Mouse (Mus musculus) thymus, postnatal 36 days (tissue): ENCODE data around the gene Fam57b.
A peak's percentile ranks its signal among the peaks of the same experiment; 100 is the strongest.

Source experiments
- DNase-seq, 2 experiments: peaks; one replicate each; pipeline ENCODE4 v3.0.0; 2022; ENCODE audit warnings: mixed read lengths in 2 of 2

Fam57b gene

DNA sequence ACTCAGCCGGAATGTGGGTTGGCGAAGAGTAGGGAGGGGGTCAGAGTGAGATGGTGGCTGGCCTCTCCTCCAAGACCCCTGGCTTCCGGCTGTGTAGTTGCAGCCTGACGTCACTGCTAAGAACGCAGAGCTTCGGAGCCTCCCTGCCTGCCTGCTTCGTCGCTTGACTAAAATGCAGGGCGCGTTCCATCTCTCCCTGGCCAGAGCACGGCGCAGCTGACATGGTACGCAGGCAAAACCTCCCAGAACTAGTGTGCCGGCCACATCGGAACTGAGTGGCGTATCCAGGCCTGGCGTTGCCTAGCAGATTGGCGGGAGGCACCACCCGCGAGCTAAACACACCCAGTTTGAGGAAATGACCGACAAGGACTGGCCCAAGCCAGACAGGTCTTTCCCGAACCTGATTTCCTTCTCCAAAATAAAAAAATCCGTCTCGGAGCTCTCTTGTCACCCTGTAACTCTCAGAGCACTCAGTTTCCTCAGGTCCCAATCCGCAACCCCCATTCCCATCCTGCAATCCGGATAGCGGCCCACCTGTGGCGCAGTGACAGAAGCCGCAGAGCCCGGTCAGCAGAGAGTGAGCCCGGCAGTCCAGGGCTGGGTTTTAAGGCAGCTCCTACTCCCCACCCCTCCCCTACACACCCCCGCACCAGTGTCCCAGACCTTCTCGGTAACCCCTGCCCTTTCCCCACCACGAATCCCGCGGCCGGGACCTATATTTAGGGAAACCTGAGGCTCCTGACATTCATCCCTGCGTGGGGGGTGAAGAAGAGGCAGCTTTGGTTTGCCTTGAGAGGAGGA, 2.2 kb downstream of the Fam57b start:
- DNase-seq = no peak

DNA sequence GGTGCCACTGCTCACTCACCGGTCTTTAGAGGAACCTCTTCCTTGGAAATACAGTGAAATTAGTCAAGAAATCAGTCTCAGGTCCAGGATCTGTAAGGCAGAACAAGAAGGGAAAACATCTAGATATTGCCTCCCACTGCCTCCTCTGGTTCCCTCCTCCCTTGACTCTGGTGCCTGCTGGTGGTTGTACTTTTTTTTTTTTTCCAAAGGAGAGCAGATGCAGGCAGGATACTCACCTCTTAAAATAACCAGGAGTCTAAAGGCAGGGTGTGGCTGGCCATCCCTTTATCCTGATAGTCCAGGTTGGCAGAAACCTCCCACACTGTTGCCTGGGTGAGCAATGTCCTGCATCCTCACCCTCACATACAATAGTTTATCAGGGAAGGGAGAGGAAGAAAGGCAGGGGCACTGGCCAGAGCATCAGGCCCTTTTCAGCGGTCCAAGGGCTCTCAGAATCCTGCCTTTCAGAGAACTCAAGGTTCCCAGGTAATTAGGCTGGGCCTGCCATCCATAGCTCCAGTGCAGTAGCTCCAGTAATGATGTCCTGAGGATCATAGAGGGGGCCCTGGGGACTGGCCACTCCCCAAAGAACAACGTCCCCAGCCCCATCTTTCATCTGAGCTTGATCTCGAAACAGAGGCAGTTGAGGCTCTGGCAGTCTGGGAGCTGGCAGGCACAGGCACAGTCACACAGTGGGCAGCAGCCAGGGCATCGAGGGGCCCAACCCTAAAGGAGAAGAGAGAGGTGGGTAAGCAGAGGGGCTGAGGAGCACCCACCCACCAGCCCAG, 3.0 kb downstream of the Fam57b start:
- no peak for DNase-seq

DNA sequence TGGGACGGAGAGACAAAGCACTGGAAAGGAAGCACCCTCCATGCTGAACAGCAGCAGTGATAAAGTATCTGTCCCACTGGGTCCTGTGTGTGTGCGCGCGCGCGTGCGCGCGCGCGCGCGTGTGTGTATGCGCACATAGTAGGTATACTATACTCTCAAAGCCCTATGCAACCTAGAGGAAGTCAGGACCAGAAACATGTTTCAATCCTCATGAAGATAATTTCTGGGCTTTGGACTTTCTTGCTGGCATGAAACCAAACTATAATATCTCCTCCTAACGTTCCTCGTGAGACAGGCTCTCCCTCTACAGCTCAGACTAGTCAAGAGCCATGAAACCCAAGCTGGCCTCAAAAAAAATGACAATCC, 3.6 kb downstream of the Fam57b start:
- no peak for DNase-seq

DNA sequence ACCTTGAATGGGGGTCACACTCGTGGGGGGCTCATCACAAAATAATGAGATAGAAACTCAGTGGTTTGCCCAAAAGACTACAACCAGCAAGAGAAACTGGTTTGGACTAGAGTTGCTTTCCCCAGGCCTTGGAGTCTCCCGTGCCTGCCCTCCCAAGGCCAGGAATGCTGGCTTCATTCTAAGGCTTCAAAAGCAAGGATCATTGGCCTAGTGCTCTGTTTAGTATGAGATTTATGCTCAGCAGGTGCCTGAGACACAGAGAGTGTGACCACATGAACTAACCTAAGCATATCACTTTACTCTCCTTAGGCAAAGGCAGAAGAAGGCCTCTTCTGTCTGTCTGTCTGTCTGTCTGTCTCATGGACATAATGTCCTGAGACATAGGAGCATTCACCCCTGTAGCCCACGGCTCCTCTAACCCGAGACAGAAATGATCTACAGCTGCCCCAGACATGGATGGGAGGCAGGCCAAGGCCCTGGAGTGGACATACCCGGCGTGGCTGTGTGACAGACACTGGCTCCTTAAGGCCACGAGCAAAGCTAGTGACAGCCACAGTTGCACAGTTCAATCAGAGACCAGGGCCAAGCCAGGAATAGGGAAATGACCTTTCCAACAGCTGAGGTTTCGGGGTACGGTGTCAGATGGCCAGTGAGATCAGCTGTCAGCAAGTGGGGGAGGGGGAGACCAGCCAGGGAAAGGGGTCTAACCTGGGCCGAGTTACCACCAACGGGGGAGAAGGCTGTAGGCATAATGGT, 4.8 kb downstream of the Fam57b start:
- DNase-seq = no peak

DNA sequence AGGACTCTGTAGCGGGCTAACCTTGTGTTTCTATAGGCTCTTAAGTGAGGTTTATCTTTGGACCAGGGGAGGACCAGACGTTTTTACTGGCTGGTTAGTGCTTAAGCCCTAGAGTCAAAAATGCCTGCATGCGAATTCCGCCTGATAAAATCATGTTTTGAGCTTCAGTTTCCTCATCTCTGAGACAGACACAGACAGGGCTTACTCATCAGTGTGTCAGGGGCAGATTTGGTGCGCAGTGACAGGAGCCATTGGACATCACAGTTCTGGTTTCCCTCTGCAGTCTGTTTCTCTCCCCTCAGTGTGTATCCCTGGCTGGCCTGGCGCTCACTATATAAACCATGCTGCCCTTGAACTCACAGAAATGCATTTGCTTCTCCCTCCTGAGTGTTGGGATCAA, 5.7 kb downstream of the Fam57b start:
- DNase-seq = no peak

DNA sequence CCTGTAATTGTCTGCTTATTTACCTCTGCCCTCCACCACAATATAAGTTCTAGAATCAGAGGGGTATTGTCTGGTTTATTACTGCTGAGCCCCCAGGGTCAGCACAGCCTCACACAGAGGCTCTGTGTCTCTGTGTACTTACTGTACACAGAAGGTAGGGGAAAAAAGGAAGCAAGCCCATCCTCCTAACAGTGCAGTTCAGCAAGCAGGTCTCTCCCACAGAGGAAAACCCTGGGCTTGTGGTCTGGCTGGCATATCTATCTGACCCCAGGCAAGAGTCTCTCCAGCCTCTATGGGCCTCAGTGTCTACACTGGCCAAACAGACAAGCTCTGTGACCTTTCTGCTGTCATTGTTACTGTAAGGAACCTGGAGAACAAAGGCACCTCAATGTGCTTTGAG, 6.3 kb downstream of the Fam57b start:
- no peak for DNase-seq

DNA sequence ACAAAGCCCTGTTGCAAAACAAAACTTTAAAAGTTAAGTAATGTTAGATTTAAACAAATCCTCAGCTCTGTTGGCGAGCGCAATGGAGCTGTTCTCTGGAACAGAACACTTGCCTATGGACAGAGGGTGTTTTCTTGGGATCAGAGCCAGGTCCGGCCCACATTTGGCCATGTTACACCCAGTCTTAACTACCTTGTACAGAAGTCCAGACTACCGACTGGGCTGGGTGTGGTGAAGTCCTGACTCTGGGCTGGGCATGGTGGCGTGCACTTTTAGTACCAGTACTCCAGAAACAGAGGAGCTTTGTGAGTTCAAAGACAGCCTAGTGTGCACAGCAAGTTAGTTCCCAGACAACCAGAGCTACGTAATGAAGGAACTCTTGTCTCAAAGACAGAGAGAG, 9.5 kb downstream of the Fam57b start:
- DNase-seq = no peak

DNA sequence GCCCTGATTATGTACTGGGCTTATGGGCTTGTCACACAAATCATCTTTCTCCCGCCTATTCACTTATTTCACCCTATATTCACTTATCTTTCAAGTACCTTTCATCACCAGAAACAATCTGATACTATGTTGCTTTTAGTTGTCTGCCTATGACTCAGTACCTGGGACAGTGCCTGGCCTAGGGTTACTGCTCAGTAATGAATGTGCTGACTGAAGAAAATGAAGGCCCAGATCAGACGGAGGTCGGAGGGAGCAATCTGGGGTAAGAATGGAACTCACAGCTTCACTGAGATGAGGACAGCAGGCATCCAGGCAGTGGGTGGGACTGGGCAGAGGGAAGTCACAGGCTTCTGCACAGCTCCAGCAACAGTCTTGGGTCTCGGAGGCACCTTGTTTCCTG, 9.9 kb downstream of the Fam57b start:
- DNase-seq = no peak

DNA sequence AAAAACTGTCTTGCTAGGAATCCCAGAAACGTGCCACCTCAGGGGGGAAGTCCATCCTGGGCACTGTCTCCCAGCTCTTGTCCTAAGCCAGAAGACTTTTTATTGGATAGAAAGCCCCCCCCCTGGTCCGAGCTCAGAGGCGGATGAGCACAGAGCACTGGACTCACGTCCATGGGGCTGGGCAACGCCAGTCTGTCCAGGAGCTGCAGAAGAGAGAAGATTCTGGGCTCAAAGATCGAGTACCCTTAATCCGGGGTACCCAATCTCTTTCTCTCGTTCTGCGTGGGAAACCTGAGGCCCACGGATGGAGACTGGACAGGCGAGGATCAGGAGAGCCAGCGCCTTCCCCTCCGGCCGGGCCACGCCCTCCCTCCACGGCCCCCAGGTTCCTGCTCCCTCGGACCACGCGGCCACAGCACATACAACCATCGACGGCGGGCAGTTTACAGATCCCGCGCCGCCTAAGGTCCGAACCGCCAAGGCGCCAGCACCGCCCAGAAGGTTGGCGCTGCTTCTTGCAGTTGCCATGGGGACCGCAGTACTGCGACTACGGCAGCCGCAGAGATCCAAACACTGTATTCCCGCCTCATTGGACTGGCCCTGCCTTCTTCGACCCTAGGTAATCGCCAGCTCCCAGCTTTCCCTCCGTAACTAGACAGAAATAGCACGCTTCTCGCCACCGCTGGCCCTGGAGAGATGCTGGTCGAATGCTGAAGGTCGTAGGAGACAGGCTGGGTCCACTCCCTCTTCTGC, 11.4 kb downstream of the Fam57b start:
- peak; percentile 52 to 60 for DNase-seq

DNA sequence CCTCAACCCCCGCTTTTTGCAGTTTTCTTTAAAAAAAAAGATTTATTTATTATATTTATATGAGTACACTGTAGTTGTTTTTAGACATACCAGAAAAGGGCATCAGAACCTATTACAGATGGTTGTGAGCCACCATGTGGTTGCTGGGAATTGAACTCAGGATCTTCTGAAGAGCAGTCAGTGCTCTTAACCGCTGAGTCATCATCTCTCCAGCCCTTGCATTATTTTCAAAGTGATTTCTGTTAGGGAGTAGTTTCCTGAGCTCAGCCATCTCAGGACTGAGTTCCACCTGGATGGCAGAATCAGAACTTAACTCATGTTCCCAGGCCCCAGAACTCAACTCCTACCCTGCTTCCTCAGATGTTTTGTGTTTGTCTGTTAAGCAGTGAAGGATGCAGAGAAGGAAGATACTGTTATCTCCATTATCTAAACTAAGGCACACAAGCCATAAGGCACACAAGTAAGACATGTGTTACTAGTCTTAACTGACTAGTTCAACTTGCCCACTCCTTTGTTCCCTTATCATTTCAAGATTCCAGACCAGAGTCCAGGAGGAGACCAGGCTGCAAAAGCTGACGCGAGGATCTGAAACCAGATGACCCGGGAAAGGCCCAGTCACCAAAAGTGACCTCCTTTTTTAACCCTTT, 12.4 kb downstream of the Fam57b start:
- DNase-seq = no peak

DNA sequence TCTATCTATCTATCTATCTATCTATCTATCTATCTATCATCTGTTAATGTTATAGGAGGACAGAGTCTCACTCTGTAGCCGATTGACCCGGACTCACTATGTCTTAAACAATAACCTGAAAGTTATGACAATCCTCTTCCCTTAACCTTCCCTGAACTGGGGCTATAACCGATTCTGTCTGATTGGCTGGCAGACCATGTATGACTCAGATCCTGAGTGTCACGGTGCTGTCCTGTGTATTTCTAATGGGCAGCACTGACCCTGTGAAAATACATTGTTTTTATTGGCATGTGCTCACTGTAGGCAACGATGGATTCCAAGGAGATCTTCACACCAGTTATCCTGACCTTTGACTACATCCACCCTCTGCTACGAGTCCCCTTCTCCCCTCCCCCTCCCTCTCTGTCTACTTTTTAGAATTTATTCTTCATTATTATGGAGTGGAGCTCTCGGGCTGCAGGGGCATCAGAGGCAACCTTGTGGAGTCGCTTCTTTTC, 18.3 kb downstream of the Fam57b start:
- no peak for DNase-seq

DNA sequence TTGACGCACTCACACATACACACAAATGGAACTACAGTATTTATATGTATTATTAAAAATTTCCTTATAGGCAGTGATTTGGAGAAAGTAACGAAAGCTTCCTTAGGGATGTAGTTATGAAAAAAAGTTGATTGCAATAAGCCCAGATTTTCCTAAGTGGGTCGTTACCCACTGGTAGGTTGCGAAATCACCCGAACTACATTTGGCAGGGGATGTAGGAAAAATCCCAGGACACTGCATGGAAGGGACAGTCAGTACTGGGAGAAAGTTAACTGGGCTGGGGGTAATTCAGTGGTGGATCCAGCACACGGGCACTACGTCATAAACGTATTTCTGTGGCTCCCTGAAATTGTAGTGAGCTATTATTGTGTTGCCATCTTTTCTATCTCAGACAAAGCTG, 19.0 kb downstream of the Fam57b start:
- no peak for DNase-seq

DNA sequence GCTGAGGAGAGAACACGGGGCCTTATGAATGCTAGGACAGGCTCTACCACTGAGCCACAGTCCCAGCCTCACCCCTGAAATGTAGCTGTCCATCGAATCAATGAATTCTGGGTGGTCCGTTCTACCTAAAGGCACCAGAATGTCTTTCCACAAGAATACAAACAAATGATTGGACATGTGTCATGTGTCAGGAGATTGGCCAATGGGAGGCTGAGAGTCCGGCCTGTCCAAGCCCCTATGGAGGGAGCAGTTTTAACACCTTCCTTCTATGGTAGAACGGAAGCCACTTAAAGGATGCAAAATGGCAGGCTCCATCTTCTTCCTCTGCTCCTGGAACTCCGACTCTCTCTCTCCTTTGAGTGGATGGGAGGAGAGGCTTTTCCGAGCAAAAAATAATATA, 20.1 kb downstream of the Fam57b start:
- DNase-seq = no peak

DNA sequence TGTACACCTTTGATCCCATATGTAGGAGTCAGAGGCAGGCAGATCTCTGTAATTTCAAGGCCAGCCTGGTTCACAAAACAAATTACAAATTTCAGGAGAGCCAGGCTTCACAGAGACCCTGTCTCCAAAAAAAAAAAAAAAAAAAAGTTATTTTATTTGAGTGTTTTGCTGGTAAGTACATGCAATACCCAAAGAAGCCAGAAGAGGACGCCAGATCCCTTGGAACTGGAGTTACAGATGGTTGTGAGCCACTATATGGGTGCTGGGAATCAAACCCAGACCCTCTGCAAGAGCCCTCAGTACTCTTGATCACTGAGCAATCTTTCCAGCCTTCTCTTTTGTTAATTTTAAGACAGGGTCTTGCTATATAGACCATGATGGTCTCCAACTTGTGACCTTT, 21.4 kb downstream of the Fam57b start:
- DNase-seq = no peak

DNA sequence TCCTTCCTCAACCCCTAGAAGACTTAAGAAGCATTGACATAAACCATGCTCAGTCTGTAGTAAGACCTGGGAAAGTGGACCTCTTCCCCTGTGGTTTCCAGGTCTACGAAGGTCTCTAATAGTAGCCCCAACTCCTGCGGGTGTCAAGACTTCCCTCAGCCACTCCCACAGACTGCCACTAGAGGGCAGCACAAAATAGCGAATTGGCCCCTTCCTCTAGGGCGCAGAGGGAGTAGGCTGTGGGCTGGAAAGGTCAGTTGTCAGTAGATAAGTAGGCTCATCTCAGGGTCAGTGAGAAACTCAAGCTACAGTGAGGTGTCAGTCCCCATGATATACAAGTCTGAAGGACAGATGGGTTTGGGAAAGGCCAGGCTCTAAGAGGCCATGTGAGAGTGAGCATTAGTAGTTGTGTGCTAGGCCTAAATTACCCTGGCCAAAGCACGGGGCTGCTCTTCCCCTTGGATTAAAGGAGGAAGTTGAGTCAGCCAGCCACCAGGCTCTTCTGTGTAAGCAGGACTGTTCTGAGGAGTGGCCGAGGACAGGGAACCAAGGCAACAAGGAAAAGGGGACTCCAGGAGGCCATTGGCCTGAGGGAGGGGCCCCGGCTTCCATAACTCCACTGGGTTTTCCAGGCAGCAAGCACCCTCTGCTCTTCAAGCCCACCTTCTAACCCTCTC, 24.5 kb downstream of the Fam57b start:
- peak; percentile 68 to 73 for DNase-seq

DNA sequence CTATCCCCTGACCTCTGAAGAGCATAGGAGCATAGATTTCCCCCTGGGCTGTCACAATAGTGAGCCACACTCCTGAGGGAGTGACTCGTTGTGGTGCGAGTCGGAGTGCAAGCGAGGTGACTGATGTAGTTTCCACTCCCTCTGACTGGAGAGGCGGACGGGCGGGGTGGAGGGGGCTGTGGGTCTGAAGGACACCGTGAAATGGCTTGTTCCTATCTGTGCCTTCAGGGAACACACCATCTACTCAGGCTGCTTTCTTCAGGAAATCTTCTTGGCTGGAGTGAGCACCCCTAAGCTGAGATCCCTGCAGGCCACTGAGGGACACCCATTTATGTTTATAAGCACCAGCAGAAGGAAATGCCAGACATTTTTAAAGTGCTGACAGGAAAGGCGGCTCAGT, 25.3 kb downstream of the Fam57b start:
- DNase-seq = no peak

DNA sequence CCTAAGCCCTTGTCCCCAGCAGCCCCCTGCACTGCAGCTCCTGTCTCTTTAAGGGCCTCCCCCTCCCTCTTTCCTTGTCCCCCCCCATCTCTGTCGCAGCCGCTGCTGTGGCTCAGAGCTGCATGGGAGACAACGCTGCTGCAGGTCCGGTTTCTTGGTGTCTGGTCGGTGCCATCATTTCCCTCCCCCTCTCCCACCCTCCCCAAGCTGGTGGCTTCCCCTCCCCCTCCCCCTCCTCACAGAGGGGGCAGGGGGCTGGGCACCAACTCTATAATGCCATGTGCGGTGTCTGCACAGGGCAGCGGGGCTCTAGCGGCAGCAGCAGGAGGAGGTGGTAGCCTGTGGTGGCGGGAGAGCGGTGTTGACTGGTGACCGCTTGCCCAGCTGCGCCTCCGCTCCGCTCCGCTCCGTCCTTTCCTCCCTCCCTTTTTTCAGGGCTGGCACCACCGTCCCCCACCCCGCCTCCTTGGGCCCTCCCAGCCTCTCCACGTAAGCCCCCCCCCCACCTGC, 25.8 kb downstream of the Fam57b start:
- DNase-seq = no peak

DNA sequence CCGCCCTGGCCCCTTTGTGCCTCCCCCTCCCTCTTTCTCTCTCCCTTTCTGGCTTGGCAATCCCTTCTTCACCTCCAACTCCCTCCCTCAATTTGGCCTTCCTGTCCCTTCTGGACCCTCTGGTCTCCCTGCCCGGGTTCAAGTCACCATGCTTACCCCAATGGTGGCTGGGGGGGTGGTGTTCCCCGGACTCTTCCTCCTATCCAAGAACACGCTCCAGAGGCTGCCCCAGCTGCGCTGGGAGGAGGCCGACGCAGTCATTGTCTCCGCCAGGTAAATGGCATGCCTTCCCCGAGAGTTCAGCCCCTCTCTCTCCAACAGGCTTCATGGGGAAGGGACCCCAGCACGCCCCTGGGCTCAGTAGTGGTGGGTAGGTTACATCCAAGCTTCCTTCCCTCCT, 26.5 kb downstream of the Fam57b start:
- DNase-seq = no peak

DNA sequence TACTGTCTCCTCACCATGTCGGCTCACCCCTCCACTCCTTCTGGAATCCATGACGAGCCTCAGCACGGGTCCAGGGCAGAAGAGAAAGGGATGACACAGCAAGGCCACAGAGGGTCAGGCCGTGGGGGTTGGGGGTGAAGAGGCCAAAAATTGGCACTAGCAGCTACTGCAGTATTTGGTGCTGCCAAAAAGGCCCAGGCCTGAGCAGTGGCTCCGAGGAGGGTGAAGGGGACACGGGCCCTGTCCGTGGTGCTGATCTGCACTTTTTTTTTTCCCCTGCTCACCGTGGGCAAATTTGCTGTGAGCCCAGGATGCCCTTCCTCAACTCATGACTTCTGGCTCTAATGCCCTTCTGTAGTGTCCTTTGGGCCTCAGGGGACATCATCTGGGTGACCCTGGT, 27.9 kb downstream of the Fam57b start:
- DNase-seq = no peak

DNA sequence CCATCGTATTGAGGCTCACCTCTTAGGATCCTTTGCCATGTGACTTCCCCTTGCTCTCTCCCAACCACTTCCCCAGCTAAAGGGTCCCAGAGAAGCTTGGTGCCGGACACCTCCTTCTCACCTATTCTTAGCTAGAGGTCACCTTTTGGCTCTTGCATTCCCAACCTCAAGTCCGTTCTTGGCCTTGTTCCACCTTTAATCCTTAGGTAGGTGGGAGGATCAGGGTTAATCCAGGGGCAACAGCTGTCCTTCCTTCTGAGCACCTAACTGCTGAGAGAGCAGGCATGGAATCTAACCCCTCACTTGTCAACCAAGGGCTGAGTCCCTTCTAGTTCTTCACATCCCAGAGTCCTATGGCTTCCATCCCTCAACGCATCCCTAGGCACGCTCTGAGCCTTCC, 28.5 kb downstream of the Fam57b start:
- no peak for DNase-seq

DNA sequence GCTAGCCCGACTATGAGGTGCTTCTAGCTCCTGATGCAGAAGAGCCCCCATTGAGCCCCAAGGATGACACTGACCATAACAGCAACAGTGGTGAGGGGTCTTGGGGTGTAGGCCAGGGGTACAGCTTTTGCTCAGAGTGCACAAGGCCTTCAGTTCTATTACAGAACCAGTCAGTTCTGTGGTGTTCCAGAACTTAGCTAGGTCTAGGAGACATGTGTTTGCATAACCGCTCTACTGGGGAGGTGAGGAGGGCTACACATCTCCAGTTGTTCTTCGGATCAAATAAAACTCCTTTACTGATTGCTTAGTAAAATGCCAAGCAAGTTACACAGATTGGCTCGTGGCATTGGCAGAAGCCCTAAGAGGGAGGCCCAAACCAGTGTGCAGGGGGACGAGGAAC, 34.1 kb downstream of the Fam57b start, which contains the start of gene 4930451I11Rik:
4930451I11Rik (minus strand) TSS at position 101 of the 400 bp plus-strand sequence.
- no peak for DNase-seq
